Mouse (Mus musculus) lung, postnatal 14 days (tissue): ENCODE measurements around the gene Rap1gap2.

ENCODE experiments used
- DNase-seq: peaks from one replicate; pipeline ENCODE4 v3.0.0; 2021

The Rap1gap2 gene

GRCm38 (mm10) chr11:74443924-74444256 is 166.8 kb downstream of the Rap1gap2 start:
- no peak for DNase-seq

GRCm38 (mm10) chr11:74443147-74443923 is 167.4 kb downstream of the Rap1gap2 start:
- no peak for DNase-seq

GRCm38 (mm10) chr11:74442396-74442795 is 168.3 kb downstream of the Rap1gap2 start:
- no peak for DNase-seq

GRCm38 (mm10) chr11:74440112-74440511 is 170.6 kb downstream of the Rap1gap2 start:
- DNase-seq = no peak

- no peak for DNase-seq
Observed at GRCm38 (mm10) chr11:74439202-74439601, 171.5 kb downstream of the Rap1gap2 start.

DNA sequence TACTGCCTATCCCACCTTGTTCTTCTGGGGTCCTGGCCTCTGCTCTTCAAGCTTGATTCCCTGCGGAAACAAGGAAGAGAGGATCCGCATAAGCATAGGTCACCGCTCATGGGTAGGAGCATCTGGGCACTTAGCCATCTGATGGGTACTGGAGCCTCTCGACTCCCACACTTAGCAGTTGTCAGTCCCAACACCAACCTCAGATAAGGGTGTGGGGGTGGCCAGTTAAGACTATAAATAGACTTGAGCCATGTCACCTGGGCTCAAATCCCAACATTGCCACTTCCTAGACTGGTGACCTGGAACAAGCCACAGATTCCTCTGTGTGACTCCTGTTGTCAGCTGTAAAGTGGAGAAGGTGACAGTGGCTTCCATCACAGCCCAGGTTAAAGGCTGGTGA is 172.5 kb downstream of the Rap1gap2 start:
- DNase-seq = no peak

GRCm38 (mm10) chr11:74435366-74435765 is 175.3 kb downstream of the Rap1gap2 start:
- DNase-seq = no peak

- DNase-seq = no peak
Observed at GRCm38 (mm10) chr11:74433000-74433399, 177.7 kb downstream of the Rap1gap2 start.

- no peak for DNase-seq
Observed at GRCm38 (mm10) chr11:74429798-74430529, 180.8 kb downstream of the Rap1gap2 start.

- no peak for DNase-seq
Observed at GRCm38 (mm10) chr11:74426306-74426705, 184.4 kb downstream of the Rap1gap2 start.

DNA sequence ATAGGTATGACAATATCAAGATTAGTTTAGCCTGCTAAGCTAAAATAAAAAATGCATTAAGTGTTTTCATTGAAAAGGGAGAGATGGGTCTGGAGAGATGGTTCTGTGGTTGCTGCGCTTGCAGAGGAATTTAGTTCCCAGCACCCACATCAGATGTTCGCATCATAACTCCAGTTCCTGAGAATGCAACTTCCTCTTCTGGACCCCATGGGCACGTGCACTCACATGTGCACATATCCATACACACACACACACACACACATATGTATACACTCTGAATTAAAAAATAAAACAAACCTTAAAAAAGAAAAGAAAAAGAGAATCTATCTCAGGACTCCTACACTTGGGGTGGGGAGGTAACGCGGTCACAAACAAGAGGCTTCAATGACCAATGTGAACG is 188.7 kb downstream of the Rap1gap2 start:
- no peak for DNase-seq

DNA sequence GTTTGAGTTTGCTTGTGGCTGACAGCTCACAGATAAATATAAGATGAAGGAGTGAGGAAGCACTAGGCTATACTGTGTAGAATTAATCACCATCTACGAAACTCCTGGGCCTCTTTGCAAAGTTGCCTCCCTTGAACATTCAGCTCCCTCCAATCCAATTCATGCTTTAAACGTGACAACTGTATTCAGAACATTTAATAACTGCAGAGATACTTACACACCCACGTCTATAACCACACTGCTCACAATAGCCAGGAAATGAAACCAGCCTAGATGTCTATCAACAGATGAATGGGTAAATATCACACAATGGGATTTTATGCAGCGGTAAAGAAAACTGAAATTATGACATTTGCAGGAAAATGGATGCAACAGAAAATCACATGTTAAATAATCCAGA is 189.6 kb downstream of the Rap1gap2 start:
- DNase-seq = no peak

DNA sequence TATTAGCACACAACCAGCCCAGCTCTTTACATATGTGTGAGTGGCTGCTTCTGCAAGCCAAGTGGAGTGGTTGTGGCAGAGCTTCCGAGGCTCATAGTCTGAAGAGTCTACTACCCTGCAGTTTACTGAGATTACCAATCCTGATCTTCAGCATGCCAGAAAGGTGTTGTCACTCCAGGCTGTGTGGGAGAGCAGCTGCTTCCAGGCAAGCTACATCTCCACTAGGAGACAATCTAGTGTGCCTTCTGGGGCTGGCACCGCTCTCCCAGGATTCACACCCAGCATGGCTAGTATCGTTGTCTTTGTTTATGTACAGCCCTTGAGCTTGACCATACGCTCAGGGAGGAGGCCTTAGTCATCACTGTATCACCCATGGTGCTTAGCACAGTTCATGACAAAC is 191.1 kb downstream of the Rap1gap2 start:
- DNase-seq = no peak

- DNase-seq = no peak
Observed at GRCm38 (mm10) chr11:74415736-74416135, 195.0 kb downstream of the Rap1gap2 start.

DNA sequence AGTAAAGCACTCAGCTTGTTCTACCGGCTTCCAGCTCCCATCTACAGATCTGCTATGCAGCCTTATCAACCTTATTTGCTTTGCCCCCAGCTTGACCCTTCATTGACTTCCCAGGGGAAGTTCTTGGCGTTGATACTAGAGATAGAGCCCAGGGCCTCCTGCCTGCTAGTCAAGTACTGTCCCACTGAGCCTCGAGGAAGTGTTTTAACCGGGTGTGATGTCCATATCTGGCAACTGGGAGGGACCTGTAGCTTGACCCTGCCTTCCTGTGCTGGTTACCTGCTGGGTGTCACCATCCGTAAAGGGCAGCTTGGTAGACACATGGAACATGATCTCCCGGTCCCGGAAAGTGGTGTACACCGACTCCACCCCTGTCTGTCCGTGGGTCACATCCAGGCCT is 196.6 kb downstream of the Rap1gap2 start:
- DNase-seq = no peak

- no peak for DNase-seq
Observed at GRCm38 (mm10) chr11:74413449-74413972, 197.2 kb downstream of the Rap1gap2 start.

DNA sequence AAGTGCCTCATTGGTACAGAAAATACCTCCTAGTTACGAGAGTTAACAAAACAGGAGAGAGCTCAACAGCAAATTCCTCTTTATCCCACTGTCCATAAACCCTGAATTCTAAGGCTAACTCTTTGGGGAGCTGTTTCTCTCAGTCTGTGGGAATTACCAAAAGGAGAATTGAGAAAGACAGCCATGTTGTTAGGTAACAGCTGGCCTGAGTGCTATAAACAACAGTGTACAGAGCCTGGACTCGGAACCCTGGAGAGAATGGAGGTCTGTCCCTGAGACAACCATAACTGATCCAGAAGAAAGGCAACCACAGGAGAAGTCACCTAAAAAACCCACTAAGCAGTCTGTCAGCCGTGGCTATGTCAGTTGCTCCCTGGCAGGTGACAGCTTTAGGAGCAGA is 198.3 kb downstream of the Rap1gap2 start:
- no peak for DNase-seq

- DNase-seq = no peak
Observed at GRCm38 (mm10) chr11:74411943-74412342, 198.8 kb downstream of the Rap1gap2 start.

DNA sequence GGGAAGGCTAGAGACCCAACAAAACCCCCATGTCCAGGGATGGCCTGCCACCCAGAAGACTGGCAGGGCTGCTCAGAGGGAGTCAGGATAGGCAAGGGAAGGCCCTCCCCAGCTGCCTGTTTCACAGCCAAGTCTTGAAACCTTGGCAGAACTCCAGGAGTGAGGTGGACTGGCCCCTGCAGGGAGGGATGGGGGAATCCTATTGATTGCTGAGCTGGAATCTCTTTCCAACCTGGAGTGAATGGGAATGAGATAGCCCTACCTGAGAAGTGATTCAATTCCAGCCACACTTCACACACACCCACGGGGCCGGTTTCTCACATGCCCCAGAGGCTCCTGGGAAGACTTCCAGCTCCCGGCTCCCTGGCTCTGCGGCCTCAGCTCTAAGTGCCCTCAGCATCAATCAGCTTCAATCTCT is 200.9 kb downstream of the Rap1gap2 start:
- peak; percentile 48 for DNase-seq

- no peak for DNase-seq
Observed at GRCm38 (mm10) chr11:74409447-74409754, 201.3 kb downstream of the Rap1gap2 start.

DNA sequence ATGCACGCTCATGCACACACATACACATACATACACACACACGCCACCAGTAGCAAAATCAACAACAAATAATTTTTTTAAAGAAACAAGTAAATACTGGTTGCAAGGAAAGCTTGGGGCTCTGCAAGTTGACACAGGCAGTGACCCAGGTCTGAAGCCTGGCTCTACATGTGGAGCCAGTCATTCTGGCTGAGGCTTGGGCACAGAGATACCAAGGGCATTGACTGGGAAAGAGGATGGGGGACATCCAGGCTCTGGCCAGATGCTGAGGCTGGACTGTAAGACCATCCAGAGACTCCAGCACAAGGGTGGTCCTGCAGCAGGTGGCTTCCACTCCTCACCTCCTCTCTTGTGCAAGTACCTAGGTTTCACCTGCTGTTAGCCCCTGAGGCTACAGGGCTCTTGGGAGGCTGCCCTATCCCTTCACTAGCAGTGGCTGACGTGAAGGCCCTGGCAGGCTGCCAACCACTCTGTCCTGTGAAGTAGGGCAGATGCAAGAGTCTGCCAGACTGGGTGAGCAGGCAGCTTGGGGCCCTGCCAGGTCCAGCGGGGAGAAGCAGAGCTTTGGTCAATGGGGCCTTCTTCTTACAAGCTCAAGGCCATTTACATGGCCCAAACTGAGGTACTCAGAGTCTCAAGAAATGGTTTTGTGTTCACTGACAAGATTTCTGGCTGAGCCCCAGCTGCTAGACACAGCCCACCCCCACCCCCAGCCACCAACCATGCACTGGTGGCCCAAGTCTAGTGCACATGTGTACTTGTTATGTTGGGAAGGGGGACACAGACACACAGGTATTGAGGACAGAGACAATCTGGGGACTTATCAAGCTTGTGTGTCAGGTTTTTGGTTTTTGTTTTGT is 201.9 kb downstream of the Rap1gap2 start:
- peak; percentile 90 for DNase-seq

DNA sequence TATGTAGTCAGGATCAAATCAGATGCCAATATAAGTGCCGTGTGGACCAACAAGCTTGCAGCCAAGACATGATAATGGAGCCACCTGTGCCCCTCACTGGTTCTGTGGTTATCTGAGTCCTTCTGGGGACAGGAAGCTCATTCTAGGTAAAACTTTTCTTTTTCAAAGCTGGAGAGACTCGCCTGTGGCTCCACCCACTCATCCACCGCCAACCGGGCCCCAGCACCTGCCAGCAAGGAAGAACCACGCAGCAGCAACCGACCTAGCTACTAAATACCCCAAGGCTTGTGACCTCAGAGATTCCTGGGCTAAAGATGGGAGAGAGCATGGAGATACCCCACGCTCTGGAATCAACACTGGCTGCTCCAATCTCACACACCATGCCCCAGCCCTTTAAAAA is 205.5 kb downstream of the Rap1gap2 start:
- DNase-seq = no peak

DNA sequence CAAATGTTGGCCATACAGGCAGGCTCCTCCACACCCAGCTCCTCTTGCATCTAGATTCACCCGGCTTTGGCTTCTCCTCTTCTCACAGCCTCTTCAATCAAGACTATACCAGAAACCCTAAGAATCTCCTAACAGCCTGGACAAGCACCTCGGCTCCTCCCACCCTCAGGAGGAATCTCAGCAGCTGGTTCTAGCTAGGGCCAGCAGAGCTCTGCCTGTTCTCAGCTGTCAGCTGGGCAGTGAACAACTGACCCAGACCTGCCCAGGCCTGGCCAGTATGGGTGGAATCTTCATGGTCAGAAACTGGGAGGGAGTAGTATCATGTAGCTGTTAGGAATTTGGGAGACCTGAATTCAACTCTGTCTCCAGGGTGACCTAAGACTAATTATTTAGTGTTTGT is 206.5 kb downstream of the Rap1gap2 start:
- no peak for DNase-seq

DNA sequence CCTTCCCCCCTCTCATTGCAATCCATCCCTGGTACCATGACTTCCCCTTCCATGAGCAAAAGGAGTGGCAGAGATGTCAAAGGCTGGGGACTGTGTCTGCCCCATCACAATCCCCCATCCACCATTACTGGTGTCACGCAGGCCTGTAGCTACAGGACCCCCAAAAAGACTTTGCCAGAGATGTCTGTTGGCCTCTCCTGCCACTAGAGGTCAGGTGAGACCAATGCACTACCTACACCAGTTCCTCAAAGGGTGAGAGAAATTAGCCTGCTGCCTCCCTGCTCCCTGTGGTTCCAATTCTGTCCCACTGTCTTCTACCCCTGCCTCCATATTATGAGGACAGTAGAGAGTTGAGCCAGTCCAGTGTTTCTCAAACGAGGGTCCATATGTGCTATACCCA is 208.6 kb downstream of the Rap1gap2 start:
- no peak for DNase-seq
